Mouse (Mus musculus) hindbrain, embryonic 12.5 days (tissue): ENCODE data around the gene I830077J02Rik. TPM values are rescaled to one million over a fixed set of nuclear protein-coding genes. Genes with fewer than 3 reads are reported as not detected.

Source experiments
- ATAC-seq: fragments of 200-750 bp; cut with Nextera tagmentation; 2 replicates; pipeline ENCODE4 v1.8.0; 2017; ENCODE audit warnings: moderate TSS enrichment; ENCODE audit not compliant: low FRiP score
- H3K27ac ChIP-seq: fragments of 300-500 bp; sonication (generic); 2 replicates; pipeline ENCODE4 v1.5.1; 2016; ENCODE audit warnings: mild to moderate bottlenecking
- H3K27me3 ChIP-seq: fragments of 300-500 bp; sonication (generic); 2 replicates; pipeline ENCODE4 v1.6.1; 2016; ENCODE audit warnings: mild to moderate bottlenecking
- H3K36me3 ChIP-seq: fragments of 300-500 bp; sonication (generic); 2 replicates; pipeline ENCODE4 v1.6.1; 2016; ENCODE audit warnings: mild to moderate bottlenecking
- H3K4me1 ChIP-seq: fragments of 300-500 bp; sonication (generic); 2 replicates; pipeline ENCODE4 v1.6.1; 2016
- H3K4me2 ChIP-seq: fragments of 300-500 bp; sonication (generic); replicated peaks from 2 replicates; pipeline ENCODE4 v1.6.1; 2016; ENCODE audit warnings: mild to moderate bottlenecking
- H3K4me3 ChIP-seq: fragments of 300-500 bp; sonication (generic); 2 replicates; pipeline ENCODE4 v1.5.1; 2016; ENCODE audit warnings: mild to moderate bottlenecking
- H3K9ac ChIP-seq: fragments of 300-500 bp; sonication (generic); 2 replicates; pipeline ENCODE4 v1.6.1; 2016; ENCODE audit warnings: mild to moderate bottlenecking, moderate library complexity
- H3K9me3 ChIP-seq: fragments of 300-500 bp; sonication (generic); replicated peaks from 2 replicates; pipeline ENCODE4 v1.6.1; 2016; ENCODE audit warnings: mild to moderate bottlenecking
- WGBS: fragments of 180-500 bp; shearing (Covaris S2); methylation state at CpG from one replicate; pipeline ENCODE4 v1.1.7; 2016; 5-methylcytosine and 5-hydroxymethylcytosine counted together
- polyA plus RNA-seq: library from polyadenylated mRNA; unstranded; fragments of >200 nt; fragmentation: Nextera tagmentation; extraction: Ambion mirVana; gene quantifications from 2 replicates; pipeline ENCODE4 v1.2.1, GENCODE M21; 2016

The I830077J02Rik gene
- polyA plus RNA-seq, 1 experiment from 2014 or later, result 0.21 TPM

DNA sequence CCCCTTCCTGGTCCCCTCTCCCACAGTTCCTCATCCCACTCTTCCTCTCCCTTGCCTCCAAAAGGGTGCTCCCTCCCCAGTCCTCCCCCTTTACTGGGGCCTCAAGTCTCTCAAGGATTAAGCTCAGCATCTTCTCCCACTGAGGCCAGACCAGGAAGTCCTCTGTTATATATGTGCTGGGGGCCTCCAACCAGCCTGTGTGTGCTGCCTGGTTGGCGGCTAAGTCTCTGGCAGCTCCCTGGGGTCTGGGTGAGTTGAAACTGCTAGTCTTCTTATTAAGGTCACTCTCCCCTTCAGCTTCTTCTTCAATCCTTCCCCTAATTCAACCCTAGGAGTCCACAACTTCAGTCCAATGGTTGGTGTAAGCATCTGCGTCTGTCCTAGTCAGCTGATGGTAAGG is 49.4 kb downstream of the I830077J02Rik start:
- Histone ChIP-seq H3K27ac (no peak overlapping the region), H3K4me2 (no peak overlapping the region), H3K4me3 (no peak overlapping the region), H3K4me1 (no peaks in the 10 kb centered on the region), H3K27me3 (no peaks in the 10 kb centered on the region), H3K36me3 (no peaks in the 10 kb centered on the region), H3K9me3 (no peaks in the 10 kb centered on the region), H3K9ac (no peak overlapping the region)
- ATAC-seq, result no peak
- 93% methylated on average over 2 of the region's 2 CpGs for WGBS

DNA sequence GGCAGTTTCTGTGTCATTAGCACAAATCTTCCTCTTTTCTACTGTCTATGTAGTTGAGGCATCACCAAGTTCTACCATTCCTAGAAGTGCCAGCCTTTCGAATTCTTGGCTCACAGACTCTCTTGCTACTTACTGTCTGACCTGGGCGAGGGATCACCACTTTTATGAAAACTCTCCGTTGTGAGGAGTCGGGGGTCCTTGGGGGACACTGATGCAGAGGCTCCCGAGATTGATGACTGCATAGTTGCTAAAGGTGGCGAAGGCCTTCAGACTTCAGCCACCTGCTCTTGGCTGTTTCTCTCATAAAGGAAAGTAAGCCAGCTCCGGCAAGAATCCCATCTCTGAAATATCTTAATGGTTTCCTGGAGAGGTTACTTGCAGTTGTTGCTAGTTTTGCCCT is 50.4 kb downstream of the I830077J02Rik start:
- WGBS, result 89% methylated on average over 7 of the region's 7 CpGs
- no peaks in the 10 kb centered on the region for H3K36me3 ChIP-seq
- H3K4me2 ChIP-seq, result no peak overlapping the region
- no peak overlapping the region for H3K4me3 ChIP-seq
- H3K9ac ChIP-seq, result no peak overlapping the region
- no peak overlapping the region for H3K27ac ChIP-seq
- no peaks in the 10 kb centered on the region for H3K9me3 ChIP-seq
- no peaks in the 10 kb centered on the region for H3K4me1 ChIP-seq
- no peaks in the 10 kb centered on the region for H3K27me3 ChIP-seq
- ATAC-seq, result no peak

DNA sequence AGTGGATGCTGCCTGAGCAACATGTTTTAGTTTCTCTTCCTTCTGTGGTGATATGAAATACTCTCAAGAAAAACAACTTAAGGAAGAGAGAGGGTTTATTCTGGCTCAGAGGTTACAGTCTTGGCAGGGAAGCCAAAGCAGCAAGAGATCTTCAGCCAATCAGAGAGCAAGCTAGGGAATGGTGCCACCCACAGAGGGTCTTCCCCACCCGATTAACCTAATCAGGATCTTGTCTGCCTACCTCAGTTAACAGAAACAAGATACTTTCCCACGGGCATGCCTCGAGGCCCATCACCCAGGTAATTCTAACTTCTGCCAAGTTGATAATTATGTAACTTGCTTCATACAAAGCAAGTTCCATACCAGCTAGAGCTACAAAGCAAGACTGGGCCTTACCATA is 52.0 kb downstream of the I830077J02Rik start:
- Histone ChIP-seq H3K4me2 (no peak overlapping the region), H3K36me3 (no peaks in the 10 kb centered on the region), H3K9me3 (no peaks in the 10 kb centered on the region), H3K9ac (no peak overlapping the region), H3K4me3 (no peak overlapping the region), H3K27ac (no peak overlapping the region), H3K27me3 (no peaks in the 10 kb centered on the region), H3K4me1 (no peaks in the 10 kb centered on the region)
- WGBS, result 72% methylated on average over 3 of the region's 3 CpGs
- no peak for ATAC-seq

DNA sequence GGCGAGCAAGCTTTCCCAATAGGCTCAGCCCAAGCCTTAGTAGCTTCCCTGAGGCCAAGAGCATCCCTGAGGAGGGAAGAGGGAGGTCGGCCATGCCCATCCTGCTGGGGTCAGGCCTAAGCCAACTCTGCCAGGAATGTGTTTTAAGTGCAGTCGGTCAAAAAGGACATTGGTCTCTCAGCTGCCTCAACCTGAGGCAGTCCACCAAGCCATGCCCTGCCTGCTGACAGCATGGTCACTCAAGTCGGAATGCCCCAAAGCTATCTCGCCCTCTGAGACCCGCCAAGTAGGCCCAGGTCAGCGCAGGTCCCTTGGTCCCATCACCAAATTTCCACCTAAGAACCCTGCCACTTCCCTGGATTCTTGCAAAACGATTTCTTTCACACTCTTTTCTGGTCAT is 53.7 kb downstream of the I830077J02Rik start:
- Histone ChIP-seq H3K4me1 (no peaks in the 10 kb centered on the region), H3K9ac (no peak overlapping the region), H3K4me2 (no peak overlapping the region), H3K27me3 (no peaks in the 10 kb centered on the region), H3K27ac (no peak overlapping the region), H3K9me3 (no peaks in the 10 kb centered on the region), H3K36me3 (no peaks in the 10 kb centered on the region), H3K4me3 (no peak overlapping the region)
- WGBS, result 85% methylated on average over 8 of the region's 8 CpGs
- no peak for ATAC-seq

DNA sequence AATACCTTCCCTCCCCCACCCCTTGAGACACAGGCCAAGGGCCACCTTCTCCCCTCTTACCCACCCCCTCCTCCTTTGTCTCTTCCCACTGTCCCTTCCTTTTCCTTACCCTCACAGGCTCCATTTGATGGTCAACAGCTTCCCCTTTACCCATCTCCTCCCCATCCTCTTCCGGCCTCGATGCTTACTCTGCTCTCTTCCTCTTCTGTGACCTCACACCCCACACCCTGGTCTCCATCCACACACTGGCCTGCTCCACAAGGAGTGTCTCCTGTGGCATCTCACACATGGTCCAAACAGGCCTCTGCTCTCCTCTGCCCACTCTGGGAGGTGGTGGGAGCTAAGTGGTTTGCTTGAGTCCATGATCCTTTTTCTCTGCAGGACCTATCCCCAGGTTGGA is 54.5 kb downstream of the I830077J02Rik start:
- no peak overlapping the region for H3K4me3 ChIP-seq
- H3K9me3 ChIP-seq, result no peaks in the 10 kb centered on the region
- no peak overlapping the region for H3K9ac ChIP-seq
- 84% methylated on average over 2 of the region's 2 CpGs for WGBS
- H3K27me3 ChIP-seq, result no peaks in the 10 kb centered on the region
- H3K27ac ChIP-seq, result no peak overlapping the region
- ATAC-seq, result no peak
- no peaks in the 10 kb centered on the region for H3K4me1 ChIP-seq
- no peak overlapping the region for H3K4me2 ChIP-seq
- no peaks in the 10 kb centered on the region for H3K36me3 ChIP-seq

DNA sequence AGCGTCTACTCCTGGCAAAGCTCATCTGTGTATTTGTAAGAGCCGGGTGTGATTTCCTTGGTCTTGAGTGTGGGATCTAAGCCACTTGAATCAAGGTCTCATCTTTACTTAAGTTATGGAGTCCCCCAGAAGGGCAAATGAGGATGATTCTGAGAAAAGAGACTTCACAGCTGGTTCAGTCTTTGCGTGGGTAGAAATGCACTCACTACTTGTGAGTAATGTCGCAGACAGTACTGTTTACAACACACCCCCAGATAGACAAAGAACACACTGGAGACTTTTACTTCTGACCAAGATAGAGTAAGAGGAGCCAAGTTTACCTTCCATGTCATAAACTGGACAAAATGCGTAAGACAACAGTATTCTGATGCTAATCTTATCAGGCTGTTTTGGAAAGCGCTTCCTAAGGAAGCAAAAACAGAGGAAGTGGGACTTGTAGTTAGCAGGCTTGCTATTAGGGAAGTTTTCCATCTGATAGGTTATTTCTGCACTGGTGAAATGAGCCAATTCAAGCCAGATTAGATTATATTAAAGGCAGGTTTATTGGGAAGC is 55.1 kb downstream of the I830077J02Rik start:
- Histone ChIP-seq H3K4me2 (no peak overlapping the region), H3K27me3 (no peaks in the 10 kb centered on the region), H3K4me1 (peaks cover 2% of the 10 kb centered on the region), H3K4me3 (no peak overlapping the region), H3K9ac (no peak overlapping the region), H3K36me3 (no peaks in the 10 kb centered on the region), H3K9me3 (no peaks in the 10 kb centered on the region), H3K27ac (no peak overlapping the region)
- WGBS, result 89% methylated on average over 6 of the region's 6 CpGs
- no peak for ATAC-seq

DNA sequence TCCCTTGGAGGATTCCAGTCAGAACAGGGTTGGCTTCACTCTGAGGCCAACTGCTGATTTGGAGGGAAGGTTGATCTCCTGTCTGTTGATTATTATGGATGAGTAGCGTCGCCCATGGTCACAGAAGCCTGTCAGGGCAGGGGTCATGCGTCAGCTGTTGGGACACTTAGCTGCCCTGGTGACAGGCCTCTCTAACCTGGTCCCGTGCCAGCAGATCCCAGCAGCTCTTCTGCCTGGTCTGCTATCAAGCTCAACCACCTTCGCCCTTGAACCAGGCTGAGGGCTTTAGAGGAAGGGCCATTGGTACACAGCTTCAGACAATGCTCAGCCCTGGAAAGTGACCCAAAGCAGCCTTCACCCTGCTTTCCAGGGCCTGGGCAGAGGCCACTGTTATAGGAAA is 56.4 kb downstream of the I830077J02Rik start:
- Histone ChIP-seq H3K4me1 (peaks cover 5% of the 10 kb centered on the region), H3K4me3 (no peak overlapping the region), H3K36me3 (no peaks in the 10 kb centered on the region), H3K9me3 (no peaks in the 10 kb centered on the region), H3K9ac (no peak overlapping the region), H3K4me2 (no peak overlapping the region), H3K27me3 (no peaks in the 10 kb centered on the region), H3K27ac (no peak overlapping the region)
- 74% methylated on average over 5 of the region's 5 CpGs for WGBS
- ATAC-seq, result no peak

Other genes starting within 250 kb of the I830077J02Rik start
- 34.6 and 36.7 TPM in 2 replicates for gene Ddx20, start 245.1 kb downstream of the I830077J02Rik start, polyA plus RNA-seq
- 2.4 and 2.6 TPM in 2 replicates for gene Inka2, start 228.1 kb downstream of the I830077J02Rik start, polyA plus RNA-seq
- gene Rap1a, start 131.3 kb downstream of the I830077J02Rik start, polyA plus RNA-seq, result 79.2 and 88.2 TPM in 2 replicates
- gene Adora3, start 61.8 kb downstream of the I830077J02Rik start, polyA plus RNA-seq, result not detected in 2 replicates
- not detected in 2 replicates for gene Tmigd3, start 61.8 kb downstream of the I830077J02Rik start, polyA plus RNA-seq
- gene Wdr77, start 26.7 kb upstream of the I830077J02Rik start, polyA plus RNA-seq, result 87.2 and 101 TPM in 2 replicates
- gene Atp5f1, start 27.4 kb upstream of the I830077J02Rik start, polyA plus RNA-seq, result 442 and 470 TPM in 2 replicates
- 2.6 and 2.8 TPM in 2 replicates for gene Ovgp1, start 41.0 kb upstream of the I830077J02Rik start, polyA plus RNA-seq
- 4.6 and 5.3 TPM in 2 replicates for gene Pifo, start 82.0 kb upstream of the I830077J02Rik start, polyA plus RNA-seq
- gene Chil5, start 100.2 kb upstream of the I830077J02Rik start, polyA plus RNA-seq, result not detected in 2 replicates
- gene Chia1, start 180.6 kb upstream of the I830077J02Rik start, polyA plus RNA-seq, result 0.36 and 0.55 TPM in 2 replicates
- not detected in 2 replicates for gene Chil3, start 234.9 kb upstream of the I830077J02Rik start, polyA plus RNA-seq